Mouse (Mus musculus): ENCODE data around the gene Eef2. TPM values are rescaled to one million over a fixed set of nuclear protein-coding genes. Genes with fewer than 3 reads are reported as not detected.
"Not testable (repeated sequence)": the region's sequence is repeated elsewhere in the genome, so short reads cannot be mapped to it uniquely, and the experiment has no call there.

Eef2 gene
- polyA plus RNA-seq, 1 experiment from 2014 or later, result 479 TPM

GRCm38 (mm10) chr10:81162318-81162652, 14.1 kb upstream of the Eef2 start:
- H3K4me2 ChIP-seq (ENCODE audit: low read length), result no peak overlapping the region
- DNase-seq, result no peak
- H3K27ac ChIP-seq (replicated peaks; ENCODE audit: low read depth, low read length), result no peak overlapping the region
- no peaks in the 10 kb centered on the region for H3K27me3 ChIP-seq (ENCODE audit: control insufficient read depth, insufficient read depth, low read length)
- H3K9me3 ChIP-seq (ENCODE audit: control insufficient read depth, low read length), result no peaks in the 10 kb centered on the region
- H3K36me3 ChIP-seq (ENCODE audit: control insufficient read depth, insufficient read depth, low read length), result peaks cover 56% of the 10 kb centered on the region
- H3K4me1 ChIP-seq (ENCODE audit: control insufficient read depth, insufficient read depth, low read length), result peaks cover 8% of the 10 kb centered on the region
- 79% methylated on average over 2 of the region's 2 CpGs for WGBS
- no peak overlapping the region for H3K9ac ChIP-seq (replicated peaks; ENCODE audit: low read length)
- ATAC-seq (ENCODE audit: low FRiP score, low TSS enrichment), result no peak
- H3K4me3 ChIP-seq (replicated peaks; ENCODE audit: low read depth, low read length), result no peak overlapping the region

GRCm38 (mm10) chr10:81165118-81165517, 11.3 kb upstream of the Eef2 start:
- DNase-seq, result no peak
- no peaks in the 10 kb centered on the region for H3K27me3 ChIP-seq (ENCODE audit: control insufficient read depth, insufficient read depth, low read length)

GRCm38 (mm10) chr10:81167200-81168086, 9.0 kb upstream of the Eef2 start, which contains the start of gene Pias4:
Gene Pias4 (minus strand): TSS chr10:81167923.
- DNase-seq (peak; percentile 100), ATAC-seq (ENCODE audit: low FRiP score, low TSS enrichment) (peak; percentile 94)
- Histone ChIP-seq H3K9me3 (ENCODE audit: control insufficient read depth, low read length) (no peaks in the 10 kb centered on the region), H3K4me3 (replicated peaks; ENCODE audit: low read depth, low read length) (peak within 1 kb of the TSS; percentile 86), H3K27me3 (ENCODE audit: control insufficient read depth, insufficient read depth, low read length) (no peaks in the 10 kb centered on the region), H3K4me2 (ENCODE audit: low read length) (peak within 1 kb of the TSS; percentile 91), H3K27ac (replicated peaks; ENCODE audit: low read depth, low read length) (peak within 1 kb of the TSS; percentile 70), H3K36me3 (ENCODE audit: control insufficient read depth, insufficient read depth, low read length) (peaks cover 15% of the 10 kb centered on the region), H3K9ac (replicated peaks; ENCODE audit: low read length) (peak within 1 kb of the TSS; percentile 85), H3K4me1 (ENCODE audit: control insufficient read depth, insufficient read depth, low read length) (peaks cover 17% of the 10 kb centered on the region)
- under 1% methylated on average over 63 of the region's 64 CpGs for WGBS

More at GRCm38 (mm10) chr10:81165118-81165517, 11.3 kb upstream of the Eef2 start:
- H3K4me3 ChIP-seq (replicated peaks; ENCODE audit: low read depth, low read length), result no peak overlapping the region
- H3K4me1 ChIP-seq (ENCODE audit: control insufficient read depth, insufficient read depth, low read length), result peaks cover 17% of the 10 kb centered on the region
- peaks cover 36% of the 10 kb centered on the region for H3K36me3 ChIP-seq (ENCODE audit: control insufficient read depth, insufficient read depth, low read length)
- ATAC-seq (ENCODE audit: low FRiP score, low TSS enrichment), result no peak
- no peaks in the 10 kb centered on the region for H3K9me3 ChIP-seq (ENCODE audit: control insufficient read depth, low read length)
- H3K4me2 ChIP-seq (ENCODE audit: low read length), result no peak overlapping the region
- H3K9ac ChIP-seq (replicated peaks; ENCODE audit: low read length), result no peak overlapping the region; the same call in 1 of the 2 replicates
- 90% methylated on average over 8 of the region's 8 CpGs for WGBS
- no peak overlapping the region for H3K27ac ChIP-seq (replicated peaks; ENCODE audit: low read depth, low read length)

GRCm38 (mm10) chr10:81168087-81168431, 8.4 kb upstream of the Eef2 start:
- peak overlapping the region; percentile 70 for H3K27ac ChIP-seq (replicated peaks; ENCODE audit: low read depth, low read length)
- H3K4me2 ChIP-seq (ENCODE audit: low read length), result peak overlapping the region; percentile 70
- peaks cover 11% of the 10 kb centered on the region for H3K36me3 ChIP-seq (ENCODE audit: control insufficient read depth, insufficient read depth, low read length)
- H3K9ac ChIP-seq (replicated peaks; ENCODE audit: low read length), result no peak overlapping the region; the same call in 1 of the 2 replicates
- H3K4me1 ChIP-seq (ENCODE audit: control insufficient read depth, insufficient read depth, low read length), result peaks cover 17% of the 10 kb centered on the region
- DNase-seq, result no peak
- ATAC-seq (ENCODE audit: low FRiP score, low TSS enrichment), result peak; percentile 67
- H3K9me3 ChIP-seq (ENCODE audit: control insufficient read depth, low read length), result no peaks in the 10 kb centered on the region
- no peaks in the 10 kb centered on the region for H3K27me3 ChIP-seq (ENCODE audit: control insufficient read depth, insufficient read depth, low read length)
- H3K4me3 ChIP-seq (replicated peaks; ENCODE audit: low read depth, low read length), result peak overlapping the region; percentile 86
- WGBS, result 6% methylated on average over 5 of the region's 5 CpGs

GRCm38 (mm10) chr10:81168521-81169244, 7.7 kb upstream of the Eef2 start:
- Histone ChIP-seq H3K27ac (replicated peaks; ENCODE audit: low read depth, low read length) (peak overlapping the region; percentile 70), H3K9me3 (ENCODE audit: control insufficient read depth, low read length) (no peaks in the 10 kb centered on the region), H3K9ac (replicated peaks; ENCODE audit: low read length) (peak overlapping the region; percentile 54; the same call in 1 of the 2 replicates), H3K4me2 (ENCODE audit: low read length) (peak overlapping the region; percentile 70), H3K27me3 (ENCODE audit: control insufficient read depth, insufficient read depth, low read length) (no peaks in the 10 kb centered on the region), H3K4me3 (replicated peaks; ENCODE audit: low read depth, low read length) (peak overlapping the region; percentile 86), H3K4me1 (ENCODE audit: control insufficient read depth, insufficient read depth, low read length) (peaks cover 20% of the 10 kb centered on the region), H3K36me3 (ENCODE audit: control insufficient read depth, insufficient read depth, low read length) (peaks cover 5% of the 10 kb centered on the region)
- 0 out of 2 replicates have a peak, but pooled peaks have one; percentile 16 for ATAC-seq (ENCODE audit: low FRiP score, low TSS enrichment)
- peak; percentile 85 for DNase-seq
- WGBS, result 4% methylated on average over 29 of the region's 29 CpGs

- not testable (repeated sequence) for H3K27me3 ChIP-seq (ENCODE audit: control insufficient read depth, insufficient read depth, low read length)
Measured at GRCm38 (mm10) chr10:81169411-81169900, 7.0 kb upstream of the Eef2 start.

GRCm38 (mm10) chr10:81173132-81173531, 3.3 kb upstream of the Eef2 start:
- H3K36me3 ChIP-seq (ENCODE audit: control insufficient read depth, insufficient read depth, low read length), result peaks cover 8% of the 10 kb centered on the region
- H3K9ac ChIP-seq (replicated peaks; ENCODE audit: low read length), result peak overlapping the region; percentile 34; the same call in 1 of the 2 replicates
- DNase-seq (peak; percentile 94), ATAC-seq (ENCODE audit: low FRiP score, low TSS enrichment) (peak; percentile 46; the same call in 1 of the 2 replicates)
- H3K27ac ChIP-seq (replicated peaks; ENCODE audit: low read depth, low read length), result peak overlapping the region; percentile 98
- H3K9me3 ChIP-seq (ENCODE audit: control insufficient read depth, low read length), result no peaks in the 10 kb centered on the region
- no peaks in the 10 kb centered on the region for H3K27me3 ChIP-seq (ENCODE audit: control insufficient read depth, insufficient read depth, low read length)
- peak overlapping the region; percentile 17 for H3K4me3 ChIP-seq (replicated peaks; ENCODE audit: low read depth, low read length)
- peak overlapping the region; percentile 94 for H3K4me2 ChIP-seq (ENCODE audit: low read length)
- H3K4me1 ChIP-seq (ENCODE audit: control insufficient read depth, insufficient read depth, low read length), result peaks cover 33% of the 10 kb centered on the region
- 7% methylated on average over 21 of the region's 21 CpGs for WGBS

More at GRCm38 (mm10) chr10:81169411-81169900, 7.0 kb upstream of the Eef2 start:
- Histone ChIP-seq H3K4me1 (ENCODE audit: control insufficient read depth, insufficient read depth, low read length) (peaks cover 28% of the 10 kb centered on the region), H3K4me2 (ENCODE audit: low read length) (peak overlapping the region; percentile 15; the same call in 1 of the 2 replicates)
- ATAC-seq (ENCODE audit: low FRiP score, low TSS enrichment); H3K4me3 ChIP-seq (replicated peaks; ENCODE audit: low read depth, low read length); DNase-seq; H3K9me3 ChIP-seq (ENCODE audit: control insufficient read depth, low read length); H3K9ac ChIP-seq (replicated peaks; ENCODE audit: low read length); H3K36me3 ChIP-seq (ENCODE audit: control insufficient read depth, insufficient read depth, low read length); H3K27ac ChIP-seq (replicated peaks; ENCODE audit: low read depth, low read length): not testable (repeated sequence)
- 43% methylated on average over 12 of the region's 14 CpGs for WGBS

- DNase-seq, result peak; percentile 93
- Histone ChIP-seq H3K27me3 (ENCODE audit: control insufficient read depth, insufficient read depth, low read length) (no peaks in the 10 kb centered on the region), H3K4me2 (ENCODE audit: low read length) (peak overlapping the region; percentile 94), H3K4me3 (replicated peaks; ENCODE audit: low read depth, low read length) (peak overlapping the region; percentile 38), H3K9me3 (ENCODE audit: control insufficient read depth, low read length) (no peaks in the 10 kb centered on the region), H3K36me3 (ENCODE audit: control insufficient read depth, insufficient read depth, low read length) (peaks cover 24% of the 10 kb centered on the region), H3K27ac (replicated peaks; ENCODE audit: low read depth, low read length) (peak overlapping the region; percentile 98), H3K4me1 (ENCODE audit: control insufficient read depth, insufficient read depth, low read length) (peaks cover 27% of the 10 kb centered on the region), H3K9ac (replicated peaks; ENCODE audit: low read length) (peak overlapping the region; percentile 59)
- WGBS, result 1% methylated on average over 29 of the region's 29 CpGs
- ATAC-seq (ENCODE audit: low FRiP score, low TSS enrichment), result peak; percentile 69
Measured at GRCm38 (mm10) chr10:81174617-81175344, 1.6 kb upstream of the Eef2 start.
